Mouse (Mus musculus) CH12.LX (cell line): ENCODE measurements around the gene Olfr223. TPM values are rescaled to one million over a fixed set of nuclear protein-coding genes. Genes with fewer than 3 reads are reported as not detected.
A peak's percentile ranks its signal among the peaks of the same experiment; 100 is the strongest.

ENCODE experiments used
- DNase-seq: peaks from one replicate; pipeline ENCODE4 v3.0.0-alpha.2; 2013; ENCODE audit errors: extremely low read depth
- H3K27ac ChIP-seq: 2 replicates; pipeline ENCODE4 v1.5.1; 2012; ENCODE audit warnings: low read depth, mild to moderate bottlenecking, control low read depth, moderate library complexity; ENCODE audit not compliant: insufficient read depth
- H3K27me3 ChIP-seq: replicated peaks from 2 replicates; pipeline ENCODE3; 2012; ENCODE audit warnings: inconsistent platforms
- H3K36me3 ChIP-seq, 2 experiments: replicated peaks in 1 of 2; 2 replicates each; pipeline versions ENCODE3 to v1.6.1; 2012; ENCODE audit warnings: inconsistent platforms in 1 of 2, low read length in 1 of 2, mild to moderate bottlenecking in 1 of 2, mixed read lengths in 1 of 2, moderate library complexity in 1 of 2; ENCODE audit not compliant: control insufficient read depth in 1 of 2, insufficient read depth in 1 of 2
- H3K4me1 ChIP-seq, 2 experiments: 2 replicates each; pipeline ENCODE4 v1.6.1; 2012; ENCODE audit warnings: inconsistent platforms in 1 of 2, moderate library complexity in 1 of 2; ENCODE audit not compliant: insufficient read depth in 2 of 2, control insufficient read depth in 1 of 2
- H3K4me2 ChIP-seq: 2 replicates; pipeline ENCODE4 v1.6.1; 2012; ENCODE audit warnings: low read depth, mild to moderate bottlenecking, control low read depth; ENCODE audit not compliant: poor library complexity, insufficient read depth, severe bottlenecking
- H3K4me3 ChIP-seq, 3 experiments: fragments of 150-350 bp in 1 of 3; sonication (generic) in 1 of 3; replicated peaks in 1 of 3; 2 replicates each; pipeline versions ENCODE3 to v1.5.1; 2011 to 2012; ENCODE audit warnings: low read depth in 2 of 3, low read length in 2 of 3, mild to moderate bottlenecking in 2 of 3, moderate library complexity in 2 of 3, control low read depth in 1 of 3, improper control_type of control experiment in 1 of 3, inconsistent platforms in 1 of 3, mixed read lengths in 1 of 3; ENCODE audit not compliant: poor library complexity in 1 of 3
- H3K79me2 ChIP-seq: replicated peaks from 2 replicates; pipeline ENCODE4 v1.6.1; 2012; ENCODE audit warnings: mild to moderate bottlenecking, moderate library complexity; ENCODE audit not compliant: control insufficient read depth, poor library complexity, insufficient read depth, severe bottlenecking; ENCODE audit errors: extremely low read depth
- H3K9ac ChIP-seq: 2 replicates; pipeline ENCODE4 v1.6.1; 2012; ENCODE audit warnings: low read depth, mild to moderate bottlenecking, control low read depth, moderate library complexity; ENCODE audit not compliant: insufficient read depth
- H3K9me3 ChIP-seq: replicated peaks from 2 replicates; pipeline ENCODE3; 2012; ENCODE audit warnings: low read length, inconsistent platforms, mixed read lengths
- BHLHE40 ChIP-seq: IDR thresholded peaks from 2 replicates; pipeline ENCODE4 v1.6.1; 2011; ENCODE audit warnings: mild to moderate bottlenecking, low read depth, low read length, improper control_type of control experiment
- CHD1 ChIP-seq: IDR thresholded peaks from 2 replicates; pipeline ENCODE4 v1.6.1; 2012; ENCODE audit warnings: low read depth, low read length, improper control_type of control experiment, inconsistent platforms
- CHD2 ChIP-seq: IDR thresholded peaks from 2 replicates; pipeline ENCODE4 v1.6.1; 2011; ENCODE audit warnings: low read length, improper control_type of control experiment
- CTCF ChIP-seq, 2 experiments: IDR thresholded peaks in 1 of 2; conservative IDR thresholded peaks in 1 of 2; 2 replicates each; pipeline ENCODE4 v1.5.1; 2011 to 2012; ENCODE audit warnings: low read depth in 2 of 2, low read length in 2 of 2, improper control_type of control experiment in 1 of 2, inconsistent platforms in 1 of 2, mild to moderate bottlenecking in 1 of 2, moderate library complexity in 1 of 2
- ELF1 ChIP-seq: IDR thresholded peaks from 2 replicates; pipeline ENCODE4 v1.6.1; 2014; ENCODE audit warnings: low read depth, mild to moderate bottlenecking, inconsistent platforms, low read length, improper control_type of control experiment
- GABPA ChIP-seq: IDR thresholded peaks from 2 replicates; pipeline ENCODE4 v1.6.1; 2012; ENCODE audit warnings: low read depth, low read length, improper control_type of control experiment, inconsistent platforms; ENCODE audit not compliant: insufficient replicate concordance
- HCFC1 ChIP-seq: IDR thresholded peaks from 2 replicates; pipeline ENCODE4 v1.6.1; 2012; ENCODE audit warnings: low read depth, mild to moderate bottlenecking, inconsistent platforms, low read length, improper control_type of control experiment
- IRF4 ChIP-seq: IDR thresholded peaks from 2 replicates; pipeline ENCODE4 v1.6.1; 2014; ENCODE audit warnings: low read depth, mild to moderate bottlenecking, inconsistent platforms, low read length, improper control_type of control experiment
- JUN ChIP-seq: IDR thresholded peaks from 2 replicates; pipeline ENCODE4 v1.6.1; 2011; ENCODE audit warnings: low read depth, mild to moderate bottlenecking, low read length, improper control_type of control experiment, moderate library complexity; ENCODE audit not compliant: insufficient read depth
- KAT2A ChIP-seq: IDR thresholded peaks from 2 replicates; pipeline ENCODE4 v1.6.1; 2012; ENCODE audit warnings: low read length, improper control_type of control experiment, inconsistent platforms; ENCODE audit not compliant: insufficient replicate concordance
- MAFK ChIP-seq: IDR thresholded peaks from 2 replicates; pipeline ENCODE4 v1.6.1; 2011; ENCODE audit warnings: low read length, improper control_type of control experiment; ENCODE audit not compliant: insufficient replicate concordance
- MAZ ChIP-seq: IDR thresholded peaks from 2 replicates; pipeline ENCODE4 v1.6.1; 2012; ENCODE audit warnings: low read depth, mild to moderate bottlenecking, inconsistent platforms, low read length, improper control_type of control experiment, moderate library complexity
- MXI1 ChIP-seq: IDR thresholded peaks from 2 replicates; pipeline ENCODE4 v1.6.1; 2011; ENCODE audit warnings: mild to moderate bottlenecking, low read depth, low read length, improper control_type of control experiment
- MYC ChIP-seq: IDR thresholded peaks from 2 replicates; pipeline ENCODE4 v1.6.1; 2011; ENCODE audit warnings: low read depth, mild to moderate bottlenecking, improper control_type of control experiment, low read length
- NRF1 ChIP-seq: IDR thresholded peaks from 2 replicates; pipeline ENCODE4 v1.6.1; 2014; ENCODE audit warnings: low read depth, mild to moderate bottlenecking, inconsistent platforms, low read length, improper control_type of control experiment, moderate library complexity
- PAX5 ChIP-seq: IDR thresholded peaks from 2 replicates; pipeline ENCODE4 v1.6.1; 2012; ENCODE audit warnings: low read length, inconsistent platforms, mixed read lengths
- POLR2AphosphoS2 ChIP-seq: IDR thresholded peaks from 2 replicates; pipeline ENCODE4 v1.6.1; 2011; ENCODE audit warnings: low read depth, low read length, improper control_type of control experiment
- RCOR1 ChIP-seq: conservative IDR thresholded peaks from 2 replicates; pipeline ENCODE4 v1.6.1; 2012; ENCODE audit warnings: low read depth, mild to moderate bottlenecking, inconsistent platforms, low read length, improper control_type of control experiment
- SIN3A ChIP-seq: IDR thresholded peaks from 2 replicates; pipeline ENCODE4 v1.6.1; 2012; ENCODE audit warnings: low read length, improper control_type of control experiment, inconsistent platforms
- TBP ChIP-seq: conservative IDR thresholded peaks from 2 replicates; pipeline ENCODE4 v1.6.1; 2011; ENCODE audit warnings: low read depth, low read length, improper control_type of control experiment
- TCF12 ChIP-seq: IDR thresholded peaks from 2 replicates; pipeline ENCODE4 v1.6.1; 2014; ENCODE audit warnings: low read depth, mild to moderate bottlenecking, inconsistent platforms, low read length, improper control_type of control experiment
- USF1 ChIP-seq: IDR thresholded peaks from 2 replicates; pipeline ENCODE4 v1.6.1; 2014; ENCODE audit warnings: low read depth, mild to moderate bottlenecking, inconsistent platforms, low read length, improper control_type of control experiment
- ZKSCAN1 ChIP-seq: IDR thresholded peaks from 2 replicates; pipeline ENCODE4 v1.6.1; 2012; ENCODE audit warnings: low read depth, inconsistent platforms, low read length, improper control_type of control experiment, borderline replicate concordance
- dilution Hi-C: fragments of 300-500 bp; cut with MboI; formaldehyde crosslinking; loops from 2 replicates; pipeline ENCODE4 v1.14.3; 2020; ENCODE audit warnings: low sequenced_read_pairs; ENCODE audit not compliant: extremely low pct_unique_long_range_greater_than_20kb, extremely low pct_ligation_motif_present
- in situ Hi-C: fragments of 300-500 bp; cut with MboI; formaldehyde crosslinking; loops from 3 replicates; pipeline ENCODE4 v1.14.3; 2019; ENCODE audit warnings: low sequenced_read_pairs, low pct_ligation_motif_present, low pct_unique_long_range_greater_than_20kb, mixed read lengths
- polyA plus RNA-seq: library from polyadenylated mRNA; unstranded; fragments of >175 nt; gene quantifications from 2 replicates; pipeline ENCODE4 v1.2.1, GENCODE M21; 2012; ENCODE audit warnings: low read depth; ENCODE audit not compliant: insufficient read length
- total RNA-seq, 2 experiments: library from RNA; depleted of rRNA; stranded (reverse); fragments of 300-350 nt in 1 of 2; fragments of >200 nt in 1 of 2; gene quantifications; 2 replicates each; pipeline ENCODE4 v1.2.3; 2012 to 2014

Olfr223 gene
- total and polyA plus RNA-seq, 3 experiments, result not detected

DNA sequence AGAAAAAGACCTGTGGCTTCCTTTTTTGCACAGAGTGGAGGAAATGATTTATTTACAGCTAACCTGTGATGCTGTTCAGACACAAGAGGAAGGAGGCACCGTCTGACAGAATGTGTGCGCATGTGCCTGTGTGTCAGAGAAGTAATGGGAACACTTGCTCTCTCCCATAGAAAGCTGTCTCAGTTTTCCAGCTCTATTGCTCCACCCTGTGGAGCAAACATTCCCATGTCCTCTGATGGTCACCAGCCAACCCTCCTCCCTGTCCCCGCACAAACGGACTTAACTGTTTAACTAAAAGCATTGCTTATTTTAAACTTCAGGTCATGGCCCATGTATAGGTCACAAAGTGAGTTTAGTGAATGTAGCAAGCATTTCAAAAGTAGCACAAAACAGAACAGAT, 21.0 kb upstream of the Olfr223 start:
- no peak overlapping the region for H3K9ac ChIP-seq
- H3K4me3 ChIP-seq, result no peak overlapping the region
- H3K79me2 ChIP-seq, result no peaks in the 10 kb centered on the region
- H3K9me3 ChIP-seq, result no peaks in the 10 kb centered on the region
- H3K36me3 ChIP-seq, result no peaks in the 10 kb centered on the region
- no peaks in the 10 kb centered on the region for H3K4me1 ChIP-seq
- peaks cover 64% of the 10 kb centered on the region for H3K27me3 ChIP-seq
- in situ Hi-C loops (no loop called here), dilution Hi-C loops (loop anchor here (25.0 kb wide), 1 partner anchor 173 kb away; the partner anchor contains the start of gene Pld6)
- no peak for DNase-seq
- H3K4me2 ChIP-seq, result no peak overlapping the region
- H3K27ac ChIP-seq, result no peak overlapping the region
- TF ChIP-seq NRF1 (peak; percentile 24; the same call in 1 of the 2 replicates), MAZ (no peak), BHLHE40 (no peak), CTCF (conservative IDR thresholded peaks at IDR 0.05 in 1 of 2, IDR thresholded peaks at IDR 0.05 in 1 of 2; ENCODE audit: low read depth in 2 of 2, low read length in 2 of 2) (peak in 1 of 2 experiments; percentile 6; a peak in 2 of 4 replicates)

DNA sequence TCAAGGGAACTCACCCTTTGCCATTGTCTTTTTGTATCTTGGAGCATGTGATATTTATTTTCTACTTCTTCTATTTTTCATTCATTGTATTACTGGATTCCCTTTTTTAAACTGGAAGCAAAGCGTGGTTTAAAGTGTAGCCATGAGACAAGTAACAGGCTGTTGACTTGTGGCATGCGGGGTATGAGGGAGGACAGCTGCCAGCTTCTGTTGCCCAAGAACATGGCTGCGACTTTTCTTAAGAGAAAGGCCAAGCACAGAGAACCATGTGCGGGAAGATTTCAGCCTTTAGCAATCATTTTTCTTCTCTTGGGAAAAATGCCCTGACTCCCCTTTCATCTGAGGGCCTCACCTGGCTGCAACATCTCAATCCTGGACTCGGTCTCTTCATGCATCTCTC, 18.6 kb upstream of the Olfr223 start:
- dilution Hi-C loops, result loop anchor here (25.0 kb wide), 1 partner anchor 176 kb away; the partner anchor contains the start of gene Pld6
- TF ChIP-seq KAT2A (no peak), SIN3A (no peak), JUN (no peak), PAX5 (no peak), BHLHE40 (no peak), POLR2AphosphoS2 (no peak), ELF1 (no peak), RCOR1 (no peak)

DNA sequence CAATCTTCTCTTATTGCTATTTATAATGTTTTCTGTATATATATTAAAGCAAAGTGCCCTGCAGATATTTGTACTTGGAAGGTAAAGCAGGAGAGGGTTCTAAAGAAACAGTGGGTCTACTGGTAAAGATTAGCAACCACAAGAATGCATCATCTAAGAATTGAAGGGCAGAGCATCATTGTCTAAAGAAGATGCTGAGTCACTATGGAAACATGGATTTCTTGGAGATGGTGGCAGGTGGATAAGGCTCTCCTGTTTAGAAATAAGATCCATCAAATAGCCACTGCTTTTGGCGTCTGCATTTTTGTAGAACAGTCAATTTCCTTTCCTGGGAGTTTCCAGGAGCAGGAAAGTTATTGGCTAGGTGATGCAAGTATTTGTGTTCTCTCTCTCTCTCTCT, 9.2 kb upstream of the Olfr223 start:
- Histone ChIP-seq H3K9me3 (no peaks in the 10 kb centered on the region), H3K4me2 (no peak overlapping the region), H3K79me2 (no peaks in the 10 kb centered on the region), H3K9ac (no peak overlapping the region), H3K4me3 (no peak overlapping the region), H3K27me3 (peaks cover 82% of the 10 kb centered on the region), H3K27ac (no peak overlapping the region), H3K4me1 (no peaks in the 10 kb centered on the region), H3K36me3 (no peaks in the 10 kb centered on the region)
- no peak for DNase-seq
- in situ Hi-C loops (no loop called here), dilution Hi-C loops (loop anchor here (25.0 kb wide), 1 partner anchor 185 kb away; the partner anchor contains the start of gene Pld6)
- TF ChIP-seq KAT2A (no peak), TCF12 (no peak), GABPA (no peak), MAFK (no peak), POLR2AphosphoS2 (no peak), CHD2 (no peak), PAX5 (no peak), IRF4 (no peak), MXI1 (no peak), ZKSCAN1 (no peak), USF1 (no peak), HCFC1 (no peak), MYC (no peak), MAZ (no peak), CHD1 (no peak), TBP (no peak)

More for the DNA sequence above, 18.6 kb upstream of the Olfr223 start:
- in situ Hi-C loops, result no loop called here
- Histone ChIP-seq H3K4me1 (no peaks in the 10 kb centered on the region), H3K79me2 (no peaks in the 10 kb centered on the region), H3K4me3 (no peak overlapping the region), H3K9me3 (no peaks in the 10 kb centered on the region), H3K27me3 (peaks cover 57% of the 10 kb centered on the region), H3K27ac (no peak overlapping the region), H3K9ac (no peak overlapping the region), H3K4me2 (no peak overlapping the region), H3K36me3 (no peaks in the 10 kb centered on the region)
- no peak for DNase-seq
